Mouse (Mus musculus) forebrain, embryonic 16.5 days (tissue): ENCODE results near the gene Trmt2a. TPM values are rescaled to one million over a fixed set of nuclear protein-coding genes. Genes with fewer than 3 reads are reported as not detected.
A peak's percentile ranks its signal among the peaks of the same experiment; 100 is the strongest.

Source experiments
- ATAC-seq: fragments of 200-750 bp; cut with Nextera tagmentation; 2 replicates; pipeline ENCODE4 v1.8.0; 2017; ENCODE audit warnings: mild to moderate bottlenecking, moderate library complexity
- H3K27ac ChIP-seq: fragments of 300-500 bp; sonication (generic); 2 replicates; pipeline ENCODE4 v1.5.1; 2014; ENCODE audit warnings: low read length, control low read depth
- H3K27me3 ChIP-seq: fragments of 300-500 bp; sonication (generic); replicated peaks from 2 replicates; pipeline ENCODE4 v1.6.1; 2014; ENCODE audit warnings: low read length; ENCODE audit not compliant: control insufficient read depth, insufficient read depth
- H3K36me3 ChIP-seq: fragments of 300-500 bp; sonication (generic); 2 replicates; pipeline ENCODE4 v1.6.1; 2014; ENCODE audit not compliant: control insufficient read depth, insufficient read depth
- H3K4me1 ChIP-seq: fragments of 300-500 bp; sonication (generic); replicated peaks from 2 replicates; pipeline ENCODE4 v1.6.1; 2014; ENCODE audit warnings: low read length; ENCODE audit not compliant: control insufficient read depth, insufficient read depth
- H3K4me2 ChIP-seq: fragments of 300-500 bp; sonication (generic); 2 replicates; pipeline ENCODE4 v1.6.1; 2014; ENCODE audit warnings: mild to moderate bottlenecking, low read length, control low read depth
- H3K4me3 ChIP-seq: fragments of 300-500 bp; sonication (generic); replicated peaks from 2 replicates; pipeline ENCODE4 v1.5.1; 2014; ENCODE audit warnings: mild to moderate bottlenecking, low read length, control low read depth
- H3K9ac ChIP-seq: fragments of 300-500 bp; sonication (generic); replicated peaks from 2 replicates; pipeline ENCODE4 v1.6.1; 2014; ENCODE audit warnings: low read depth, low read length, control low read depth
- H3K9me3 ChIP-seq: fragments of 300-500 bp; sonication (generic); 2 replicates; pipeline ENCODE4 v1.6.1; 2016; ENCODE audit warnings: low read length; ENCODE audit not compliant: control insufficient read depth
- WGBS: fragments of 180-500 bp; shearing (Covaris S2); extraction: QIAGEN DNeasy Blood & Tissue Kit; methylation state at CpG from one replicate; pipeline ENCODE4 v1.1.7; 2014; 5-methylcytosine and 5-hydroxymethylcytosine counted together
- polyA plus RNA-seq: library from polyadenylated mRNA; unstranded; fragments of >200 nt; fragmentation: Nextera tagmentation; extraction: Ambion mirVana; gene quantifications from 2 replicates; pipeline ENCODE4 v1.2.1, GENCODE M21; 2015

Trmt2a gene
- polyA plus RNA-seq, 1 experiment from 2014 or later: 139 TPM

DNA sequence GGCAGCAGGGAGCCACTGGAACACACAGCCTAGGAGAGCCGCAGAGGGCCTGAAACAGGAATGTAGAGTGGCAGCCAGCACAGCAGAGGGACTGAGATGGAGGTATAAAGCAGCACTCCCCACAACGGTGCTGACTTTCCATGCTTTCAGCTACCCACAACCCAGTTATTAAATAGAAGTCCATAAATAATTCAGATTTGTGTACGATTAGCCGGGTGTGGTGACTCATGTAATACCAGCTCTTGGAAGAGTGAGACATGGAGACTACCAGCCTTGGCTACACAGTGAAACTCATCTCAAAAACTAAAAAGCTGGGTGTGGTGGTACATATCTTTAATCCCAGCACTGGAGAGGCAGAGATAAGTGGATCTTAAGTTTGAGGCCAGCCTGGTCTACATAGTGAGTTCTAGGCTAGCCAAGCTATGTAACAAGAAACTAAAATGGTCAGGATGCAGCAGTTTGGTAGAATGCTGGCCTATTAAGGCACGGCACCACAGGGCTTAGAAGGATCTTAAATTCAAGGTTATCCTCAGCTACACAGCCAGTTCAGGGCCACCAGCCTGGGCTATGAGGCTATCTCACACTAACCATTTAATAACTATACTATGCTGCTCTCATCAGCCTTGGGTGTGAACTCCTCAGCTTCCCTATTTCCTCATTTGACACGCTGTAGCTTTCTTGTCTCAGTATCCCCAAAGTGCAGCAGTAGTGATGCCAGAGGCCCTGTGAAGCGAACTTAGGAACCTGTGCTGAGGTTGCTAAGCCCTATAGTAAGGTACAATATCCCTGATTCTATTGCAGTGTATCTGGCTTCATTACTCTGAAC, 11.6 kb upstream of the Trmt2a start:
- Histone ChIP-seq H3K9ac (no peak overlapping the region), H3K27ac (no peak overlapping the region), H3K4me3 (no peak overlapping the region), H3K4me2 (no peak overlapping the region), H3K9me3 (no peaks in the 10 kb centered on the region), H3K4me1 (peaks cover 20% of the 10 kb centered on the region), H3K27me3 (no peaks in the 10 kb centered on the region), H3K36me3 (peaks cover 9% of the 10 kb centered on the region; the same call in 1 of the 2 replicates)
- no peak for ATAC-seq
- WGBS: 76% methylated on average over 7 of the region's 7 CpGs

DNA sequence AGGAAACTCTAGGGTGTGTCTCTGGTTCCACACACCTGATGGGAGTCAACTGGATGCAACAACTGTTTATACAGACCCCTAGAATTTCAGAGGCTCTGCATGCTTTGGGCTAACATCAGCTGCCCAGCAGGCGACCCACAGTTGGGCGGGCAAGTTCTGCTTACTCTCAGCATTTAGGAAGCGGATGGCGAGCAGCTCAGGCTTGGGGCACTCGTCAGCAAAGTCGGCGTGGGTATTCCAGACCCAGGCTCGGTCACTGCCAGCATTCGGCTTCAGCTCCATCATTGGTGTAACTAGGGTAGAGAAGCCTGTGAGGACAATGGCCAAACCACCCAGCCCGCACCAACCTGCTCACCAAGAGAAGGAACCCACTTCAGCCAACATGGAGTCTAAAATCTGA, 6.9 kb upstream of the Trmt2a start:
- Histone ChIP-seq H3K4me3 (no peak overlapping the region), H3K27ac (no peak overlapping the region), H3K27me3 (no peaks in the 10 kb centered on the region), H3K9ac (no peak overlapping the region), H3K9me3 (no peaks in the 10 kb centered on the region), H3K4me2 (no peak overlapping the region), H3K4me1 (peaks cover 2% of the 10 kb centered on the region), H3K36me3 (peaks cover 33% of the 10 kb centered on the region)
- no peak for ATAC-seq
- 95% methylated on average over 10 of the region's 10 CpGs for WGBS

DNA sequence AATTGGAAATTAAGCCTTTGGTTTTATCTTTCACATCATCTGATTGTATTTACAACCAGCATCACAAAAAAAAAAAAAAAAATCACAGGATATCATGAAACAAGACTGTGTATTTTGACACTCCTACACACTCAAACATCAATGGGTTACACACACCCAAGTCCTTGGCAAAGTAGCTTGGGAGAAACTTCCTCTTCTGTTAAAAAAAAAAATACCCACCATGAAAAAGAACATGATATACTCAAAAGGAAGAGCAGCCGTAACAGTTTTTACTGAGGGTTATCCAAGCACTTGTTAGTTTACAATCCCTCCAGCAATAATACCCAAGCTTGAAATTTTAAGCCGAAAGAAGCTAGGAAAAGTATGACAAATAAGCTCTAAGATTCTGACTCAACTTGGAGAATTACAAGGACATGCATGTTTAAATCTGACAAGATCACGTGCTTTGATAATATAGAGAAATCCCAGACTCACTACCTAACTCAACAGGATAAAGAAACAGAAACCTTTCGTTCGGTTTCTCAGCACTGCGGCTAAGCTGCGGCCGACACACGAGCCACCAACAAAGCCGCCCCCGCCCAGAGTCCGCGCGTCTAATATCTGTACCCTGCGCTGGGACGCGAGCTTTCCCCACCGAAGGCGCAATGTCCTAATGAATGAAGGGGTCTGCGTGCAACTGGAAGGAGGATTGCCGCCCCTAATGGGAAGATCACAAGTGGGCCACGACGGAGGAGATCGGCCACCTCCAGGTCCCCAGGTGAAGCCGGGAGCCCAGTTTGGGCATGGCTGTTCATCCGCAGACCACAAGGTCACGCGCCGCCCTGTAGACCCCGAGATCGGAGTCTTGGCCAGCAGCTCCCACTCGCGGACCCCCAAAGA, 719 bp upstream of the Trmt2a start:
- peaks cover 31% of the 10 kb centered on the region for H3K4me1 ChIP-seq
- no peaks in the 10 kb centered on the region for H3K27me3 ChIP-seq
- peak overlapping the region; percentile 88 for H3K4me3 ChIP-seq
- H3K4me2 ChIP-seq: peak overlapping the region; percentile 80
- peak overlapping the region; percentile 86 for H3K9ac ChIP-seq
- H3K36me3 ChIP-seq: peaks cover 30% of the 10 kb centered on the region
- under 1% methylated on average over 33 of the region's 33 CpGs for WGBS
- H3K9me3 ChIP-seq: no peaks in the 10 kb centered on the region
- peak overlapping the region; percentile 92 for H3K27ac ChIP-seq
- peak; percentile 1; the same call in 1 of the 2 replicates for ATAC-seq

DNA sequence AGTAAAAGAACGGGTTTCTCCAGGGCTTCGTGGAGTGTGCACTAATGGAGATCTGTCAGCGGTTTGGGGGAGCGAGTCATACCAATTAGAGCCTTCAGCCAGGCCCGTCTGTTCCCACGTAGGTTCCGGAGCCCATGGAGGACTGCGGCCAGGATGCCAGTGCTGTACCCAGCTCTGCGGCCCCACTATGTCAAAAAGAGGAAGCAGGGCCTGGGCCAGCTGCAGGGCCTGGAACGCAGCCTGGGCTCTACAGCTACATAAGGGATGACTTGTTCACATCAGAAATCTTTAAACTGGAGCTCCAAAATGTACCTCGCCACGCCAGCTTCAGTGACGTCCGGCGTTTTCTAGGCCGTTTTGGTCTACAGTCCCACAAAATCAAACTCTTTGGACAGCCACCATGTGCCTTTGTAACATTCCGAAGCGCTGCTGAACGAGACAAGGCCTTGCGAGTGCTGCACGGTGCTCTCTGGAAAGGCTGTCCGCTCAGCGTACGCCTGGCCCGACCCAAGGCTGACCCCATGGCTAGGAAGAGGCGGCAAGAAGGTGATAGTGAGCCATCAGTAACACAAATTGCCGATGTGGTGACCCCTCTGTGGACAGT, 987 bp downstream of the Trmt2a start:
- peak overlapping the region; percentile 93 for H3K9ac ChIP-seq
- H3K27ac ChIP-seq: peak overlapping the region; percentile 92
- peaks cover 31% of the 10 kb centered on the region for H3K4me1 ChIP-seq
- peak overlapping the region; percentile 98 for H3K4me2 ChIP-seq
- H3K9me3 ChIP-seq: no peaks in the 10 kb centered on the region
- peaks cover 36% of the 10 kb centered on the region for H3K36me3 ChIP-seq
- peak overlapping the region; percentile 88 for H3K4me3 ChIP-seq
- peak; percentile 13 for ATAC-seq
- no peaks in the 10 kb centered on the region for H3K27me3 ChIP-seq
- WGBS: 6% methylated on average over 27 of the region's 27 CpGs

DNA sequence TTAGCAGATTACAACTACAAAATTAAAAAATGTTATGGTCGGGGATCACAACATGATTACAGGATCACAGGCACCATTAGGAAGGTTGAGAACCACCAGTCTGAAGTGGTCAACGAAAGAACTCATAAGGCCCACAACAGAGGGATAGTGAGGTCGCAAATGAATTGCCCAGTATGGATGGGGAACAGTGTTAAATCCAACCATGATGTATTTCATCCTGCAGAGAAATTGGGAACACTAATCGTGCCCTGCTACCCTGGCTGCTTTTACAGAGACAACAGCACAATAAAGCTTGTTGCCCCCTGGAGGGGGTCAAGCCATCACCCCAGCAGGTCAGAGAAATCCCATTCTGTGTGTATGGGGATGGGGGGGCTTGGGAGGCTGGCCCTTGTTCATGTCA, 1.8 kb downstream of the Trmt2a start:
- Histone ChIP-seq H3K4me1 (peaks cover 31% of the 10 kb centered on the region), H3K36me3 (peaks cover 33% of the 10 kb centered on the region), H3K9me3 (no peaks in the 10 kb centered on the region), H3K27me3 (no peaks in the 10 kb centered on the region), H3K4me3 (peak overlapping the region; percentile 88), H3K9ac (peak overlapping the region; percentile 0; the same call in 1 of the 2 replicates), H3K4me2 (peak overlapping the region; percentile 98), H3K27ac (no peak overlapping the region)
- no peak for ATAC-seq
- WGBS: 64% methylated on average over 4 of the region's 4 CpGs

DNA sequence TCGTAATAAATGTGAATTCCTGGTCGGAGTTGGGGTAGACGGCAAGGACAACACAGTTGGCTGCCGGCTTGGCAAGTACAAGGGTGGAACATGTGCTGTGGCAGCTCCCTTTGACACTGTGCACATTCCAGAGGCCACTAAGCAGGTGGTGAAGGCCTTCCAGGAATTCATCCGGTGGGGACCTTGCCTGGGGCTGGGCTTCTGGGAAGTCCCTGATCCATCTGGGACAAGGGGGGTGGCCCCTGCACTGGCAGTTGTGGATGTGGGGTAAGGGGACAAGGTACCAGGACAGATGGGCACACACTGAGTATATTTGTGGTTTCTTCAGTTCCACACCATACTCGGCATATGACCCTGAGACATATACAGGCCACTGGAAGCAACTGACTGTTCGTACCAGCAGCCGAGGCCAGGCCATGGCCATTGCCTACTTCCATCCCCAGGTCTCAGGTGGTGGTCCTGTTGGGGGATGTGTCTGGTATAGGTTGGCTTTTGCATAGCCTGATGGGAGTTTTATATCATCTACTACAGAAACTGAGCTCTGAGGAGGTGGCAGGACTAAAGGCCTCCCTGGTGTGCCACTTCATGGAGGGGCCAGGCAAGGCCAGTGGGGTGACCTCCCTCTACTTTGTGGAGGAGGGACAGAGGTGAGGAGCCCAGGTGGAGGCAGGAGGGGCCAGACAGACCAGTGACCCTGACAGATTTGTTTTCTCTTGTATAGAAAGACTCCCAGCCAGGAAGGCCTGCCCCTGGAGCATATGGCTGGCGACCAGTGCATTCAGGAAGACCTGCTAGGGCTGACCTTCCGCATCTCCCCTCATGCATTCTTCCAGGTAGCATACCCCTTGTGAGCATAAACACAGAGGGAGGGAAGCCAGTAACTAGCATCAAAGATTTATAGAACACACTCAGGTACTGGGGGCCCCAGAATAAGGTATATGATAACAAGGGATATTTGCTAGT, 2.6 kb downstream of the Trmt2a start:
- ATAC-seq: no peak
- Histone ChIP-seq H3K4me2 (peak overlapping the region; percentile 98; the same call in 1 of the 2 replicates), H3K4me1 (peaks cover 31% of the 10 kb centered on the region), H3K9me3 (no peaks in the 10 kb centered on the region), H3K4me3 (no peak overlapping the region), H3K36me3 (peaks cover 30% of the 10 kb centered on the region), H3K27ac (no peak overlapping the region), H3K27me3 (no peaks in the 10 kb centered on the region), H3K9ac (0 out of 2 replicates have a peak overlapping the region, but pooled peaks have one; percentile 6)
- WGBS: 69% methylated on average over 10 of the region's 10 CpGs

DNA sequence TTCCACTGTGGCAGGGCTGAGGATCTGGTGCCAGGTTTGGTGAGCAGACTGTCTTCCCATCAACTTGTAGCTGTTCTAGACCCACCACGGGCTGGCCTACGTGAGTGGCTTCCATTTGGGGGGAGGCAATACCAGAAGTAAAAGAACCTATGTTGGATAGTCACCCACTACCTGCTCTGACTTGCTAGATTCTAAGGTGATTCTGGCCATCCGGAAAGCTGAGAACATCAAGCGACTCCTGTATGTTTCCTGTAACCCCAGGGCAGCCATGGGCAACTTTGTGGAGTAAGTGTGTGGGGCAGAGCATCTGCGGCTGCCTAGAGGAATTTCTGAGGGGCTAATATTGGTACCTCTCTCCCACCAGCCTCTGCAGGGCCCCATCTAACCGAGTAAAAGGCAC, 4.3 kb downstream of the Trmt2a start:
- Histone ChIP-seq H3K4me3 (no peak overlapping the region), H3K9ac (no peak overlapping the region), H3K4me2 (no peak overlapping the region), H3K4me1 (peaks cover 19% of the 10 kb centered on the region), H3K27ac (no peak overlapping the region), H3K36me3 (peaks cover 40% of the 10 kb centered on the region), H3K27me3 (no peaks in the 10 kb centered on the region), H3K9me3 (no peaks in the 10 kb centered on the region)
- 90% methylated on average over 6 of the region's 6 CpGs for WGBS
- ATAC-seq: no peak

DNA sequence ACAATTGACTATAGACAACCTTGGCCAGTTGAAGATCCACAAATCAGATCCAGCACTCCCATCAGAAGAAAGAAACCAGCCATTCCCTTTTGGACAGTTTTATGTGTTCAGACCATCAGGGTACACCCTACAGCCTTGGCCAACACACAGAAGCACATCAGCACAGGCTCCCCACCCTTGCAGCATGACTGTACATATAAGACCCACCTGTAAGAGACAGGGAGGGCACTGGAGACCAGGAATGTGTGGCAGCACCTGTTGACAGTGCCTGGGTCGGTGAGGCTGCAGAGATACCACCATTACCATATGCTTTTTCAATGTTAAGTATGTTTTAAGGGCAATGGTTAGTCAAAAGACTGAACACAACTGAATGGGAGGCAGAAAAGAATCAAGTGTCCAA, 5.4 kb downstream of the Trmt2a start:
- 85% methylated on average over 1 of the region's 1 CpGs for WGBS
- Histone ChIP-seq H3K27ac (no peak overlapping the region), H3K9ac (no peak overlapping the region)

More for the DNA sequence above, 5.4 kb downstream of the Trmt2a start:
- peaks cover 49% of the 10 kb centered on the region for H3K36me3 ChIP-seq
- no peaks in the 10 kb centered on the region for H3K27me3 ChIP-seq
- no peak overlapping the region for H3K4me2 ChIP-seq
- ATAC-seq: no peak
- no peaks in the 10 kb centered on the region for H3K9me3 ChIP-seq
- peaks cover 19% of the 10 kb centered on the region for H3K4me1 ChIP-seq
- H3K4me3 ChIP-seq: no peak overlapping the region
